Mouse (Mus musculus): Measurements from ENCODE around the gene Kcnk10.

DNA sequence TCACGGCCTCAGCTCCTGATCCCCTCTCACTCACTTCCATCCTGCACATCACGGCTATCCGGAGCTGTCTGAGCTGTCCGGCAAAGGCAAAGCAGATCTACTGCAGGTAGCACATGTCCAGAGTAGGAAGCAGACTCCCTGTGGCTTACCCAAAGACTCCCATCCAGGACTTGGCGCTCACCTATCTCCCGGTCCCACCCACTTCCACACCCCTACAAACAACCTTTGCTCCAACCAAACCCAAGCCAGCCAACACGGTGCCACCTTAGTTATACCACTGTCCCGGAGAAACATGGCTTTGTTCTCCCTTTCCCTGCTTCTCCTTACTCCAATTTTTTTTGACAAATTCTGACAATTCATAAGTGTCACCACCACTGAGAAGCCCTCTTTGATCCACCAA lies 49.5 kb downstream of the Kcnk10 start:
- TF ChIP-seq TAL1 (conservative IDR thresholded peaks at IDR 0.05; ENCODE audit: low read depth, low read length) = no peak
- no peak for TF ChIP-seq GATA1 (IDR thresholded peaks at IDR 0.05; ENCODE audit: borderline replicate concordance, low read length)
- TF ChIP-seq CTCF (IDR thresholded peaks at IDR 0.05; ENCODE audit: low read depth, low read length) = no peak
- TF ChIP-seq POLR2AphosphoS5 (IDR thresholded peaks at IDR 0.05; ENCODE audit: insufficient replicate concordance, low read depth, low read length) = no peak

Data from G1E (cell line).